Mouse (Mus musculus): ENCODE measurements around the gene Tll2. TPM values are rescaled to one million over a fixed set of nuclear protein-coding genes. Genes with fewer than 3 reads are reported as not detected.

Gene Tll2
- polyA plus RNA-seq, 1 experiment from 2014 or later: not detected

- H3K4me2 ChIP-seq: no peak overlapping the region
- H3K4me1 ChIP-seq (replicated peaks; ENCODE audit: control insufficient read depth, insufficient read depth, low read length): no peaks in the 10 kb centered on the region
- H3K4me3 ChIP-seq (ENCODE audit: low read depth, low read length): no peak overlapping the region
- no peak overlapping the region for H3K9ac ChIP-seq (ENCODE audit: low read depth, low read length)
- H3K27me3 ChIP-seq (replicated peaks; ENCODE audit: control insufficient read depth, insufficient read depth, low read length): peaks cover 11% of the 10 kb centered on the region; the same call in 1 of the 2 replicates
- H3K27ac ChIP-seq (ENCODE audit: low read depth, low read length): no peak overlapping the region
- ATAC-seq (replicated peaks; ENCODE audit: low FRiP score) (no peak), DNase-seq (ENCODE audit: low spot score) (peak; percentile 54)
- no peaks in the 10 kb centered on the region for H3K9me3 ChIP-seq (ENCODE audit: control insufficient read depth, low read length)
- 6% methylated on average over 5 of the region's 5 CpGs for WGBS
- H3K36me3 ChIP-seq (ENCODE audit: control insufficient read depth, insufficient read depth, low read length): no peaks in the 10 kb centered on the region
Observed at GRCm38 (mm10) chr19:41089833-41090232, 116.8 kb downstream of the Tll2 start.

GRCm38 (mm10) chr19:41088491-41088890, 118.1 kb downstream of the Tll2 start:
- Histone ChIP-seq H3K9ac (ENCODE audit: low read depth, low read length) (no peak overlapping the region), H3K4me2 (peak overlapping the region; percentile 49; the same call in 1 of the 2 replicates), H3K9me3 (ENCODE audit: control insufficient read depth, low read length) (no peaks in the 10 kb centered on the region), H3K4me1 (replicated peaks; ENCODE audit: control insufficient read depth, insufficient read depth, low read length) (no peaks in the 10 kb centered on the region), H3K4me3 (ENCODE audit: low read depth, low read length) (no peak overlapping the region), H3K27me3 (replicated peaks; ENCODE audit: control insufficient read depth, insufficient read depth, low read length) (peaks cover 11% of the 10 kb centered on the region; the same call in 1 of the 2 replicates), H3K27ac (ENCODE audit: low read depth, low read length) (no peak overlapping the region), H3K36me3 (ENCODE audit: control insufficient read depth, insufficient read depth, low read length) (no peaks in the 10 kb centered on the region)
- DNase-seq (ENCODE audit: low spot score) (no peak), ATAC-seq (replicated peaks; ENCODE audit: low FRiP score) (no peak)
- 28% methylated on average over 18 of the region's 18 CpGs for WGBS

- Histone ChIP-seq H3K9me3 (ENCODE audit: control insufficient read depth, low read length) (no peaks in the 10 kb centered on the region), H3K27ac (ENCODE audit: low read depth, low read length) (no peak overlapping the region), H3K27me3 (replicated peaks; ENCODE audit: control insufficient read depth, insufficient read depth, low read length) (peaks cover 11% of the 10 kb centered on the region; the same call in 1 of the 2 replicates), H3K9ac (ENCODE audit: low read depth, low read length) (no peak overlapping the region), H3K36me3 (ENCODE audit: control insufficient read depth, insufficient read depth, low read length) (no peaks in the 10 kb centered on the region), H3K4me3 (ENCODE audit: low read depth, low read length) (no peak overlapping the region), H3K4me2 (no peak overlapping the region), H3K4me1 (replicated peaks; ENCODE audit: control insufficient read depth, insufficient read depth, low read length) (no peaks in the 10 kb centered on the region)
- DNase-seq (ENCODE audit: low spot score) (no peak), ATAC-seq (replicated peaks; ENCODE audit: low FRiP score) (no peak)
- 53% methylated on average over 4 of the region's 4 CpGs for WGBS
Observed at GRCm38 (mm10) chr19:41087901-41088300, 118.7 kb downstream of the Tll2 start.

GRCm38 (mm10) chr19:41086700-41087099, 119.9 kb downstream of the Tll2 start:
- Histone ChIP-seq H3K4me1 (replicated peaks; ENCODE audit: control insufficient read depth, insufficient read depth, low read length) (no peaks in the 10 kb centered on the region), H3K27me3 (replicated peaks; ENCODE audit: control insufficient read depth, insufficient read depth, low read length) (peaks cover 11% of the 10 kb centered on the region; the same call in 1 of the 2 replicates), H3K36me3 (ENCODE audit: control insufficient read depth, insufficient read depth, low read length) (no peaks in the 10 kb centered on the region), H3K9ac (ENCODE audit: low read depth, low read length) (no peak overlapping the region), H3K4me3 (ENCODE audit: low read depth, low read length) (no peak overlapping the region), H3K9me3 (ENCODE audit: control insufficient read depth, low read length) (no peaks in the 10 kb centered on the region), H3K4me2 (no peak overlapping the region), H3K27ac (ENCODE audit: low read depth, low read length) (no peak overlapping the region)
- DNase-seq (ENCODE audit: low spot score) (peak; percentile 54), ATAC-seq (replicated peaks; ENCODE audit: low FRiP score) (no peak)
- WGBS: 3% methylated on average over 2 of the region's 2 CpGs

GRCm38 (mm10) chr19:41086289-41086688, 120.3 kb downstream of the Tll2 start:
- no peaks in the 10 kb centered on the region for H3K36me3 ChIP-seq (ENCODE audit: control insufficient read depth, insufficient read depth, low read length)
- H3K4me2 ChIP-seq: no peak overlapping the region
- no peak for ATAC-seq (replicated peaks; ENCODE audit: low FRiP score)
- DNase-seq (ENCODE audit: low spot score): no peak
- H3K27me3 ChIP-seq (replicated peaks; ENCODE audit: control insufficient read depth, insufficient read depth, low read length): peaks cover 11% of the 10 kb centered on the region; the same call in 1 of the 2 replicates
- no peaks in the 10 kb centered on the region for H3K4me1 ChIP-seq (replicated peaks; ENCODE audit: control insufficient read depth, insufficient read depth, low read length)
- H3K27ac ChIP-seq (ENCODE audit: low read depth, low read length): no peak overlapping the region
- no peak overlapping the region for H3K9ac ChIP-seq (ENCODE audit: low read depth, low read length)
- 74% methylated on average over 6 of the region's 6 CpGs for WGBS
- H3K9me3 ChIP-seq (ENCODE audit: control insufficient read depth, low read length): no peaks in the 10 kb centered on the region
- no peak overlapping the region for H3K4me3 ChIP-seq (ENCODE audit: low read depth, low read length)

- Histone ChIP-seq H3K9me3 (ENCODE audit: control insufficient read depth, low read length) (no peaks in the 10 kb centered on the region), H3K9ac (ENCODE audit: low read depth, low read length) (no peak overlapping the region), H3K4me1 (replicated peaks; ENCODE audit: control insufficient read depth, insufficient read depth, low read length) (no peaks in the 10 kb centered on the region), H3K4me2 (no peak overlapping the region), H3K27me3 (replicated peaks; ENCODE audit: control insufficient read depth, insufficient read depth, low read length) (0 out of 2 replicates have a peak, but pooled peaks cover 6% of the 10 kb centered on the region), H3K27ac (ENCODE audit: low read depth, low read length) (no peak overlapping the region), H3K4me3 (ENCODE audit: low read depth, low read length) (no peak overlapping the region), H3K36me3 (ENCODE audit: control insufficient read depth, insufficient read depth, low read length) (no peaks in the 10 kb centered on the region)
- ATAC-seq (replicated peaks; ENCODE audit: low FRiP score) (no peak), DNase-seq (ENCODE audit: low spot score) (no peak)
- WGBS: 76% methylated on average over 14 of the region's 14 CpGs
Observed at GRCm38 (mm10) chr19:41083646-41084045, 123.0 kb downstream of the Tll2 start.

GRCm38 (mm10) chr19:41081589-41081988, 125.0 kb downstream of the Tll2 start:
- Histone ChIP-seq H3K4me2 (no peak overlapping the region), H3K4me1 (replicated peaks; ENCODE audit: control insufficient read depth, insufficient read depth, low read length) (no peaks in the 10 kb centered on the region), H3K4me3 (ENCODE audit: low read depth, low read length) (no peak overlapping the region), H3K9me3 (ENCODE audit: control insufficient read depth, low read length) (no peaks in the 10 kb centered on the region), H3K27ac (ENCODE audit: low read depth, low read length) (no peak overlapping the region), H3K36me3 (ENCODE audit: control insufficient read depth, insufficient read depth, low read length) (no peaks in the 10 kb centered on the region), H3K9ac (ENCODE audit: low read depth, low read length) (no peak overlapping the region), H3K27me3 (replicated peaks; ENCODE audit: control insufficient read depth, insufficient read depth, low read length) (no peaks in the 10 kb centered on the region)
- DNase-seq (ENCODE audit: low spot score) (no peak), ATAC-seq (replicated peaks; ENCODE audit: low FRiP score) (no peak)
- 83% methylated on average over 3 of the region's 3 CpGs for WGBS

GRCm38 (mm10) chr19:41076906-41077305, 129.7 kb downstream of the Tll2 start, which contains the start of gene Opalin:
Gene Opalin, minus strand, starts transcription at chr19:41077113.
- H3K27me3 ChIP-seq (replicated peaks; ENCODE audit: control insufficient read depth, insufficient read depth, low read length): no peaks in the 10 kb centered on the region
- ATAC-seq (replicated peaks; ENCODE audit: low FRiP score): no peak
- H3K4me2 ChIP-seq: no peak within 1 kb of the TSS
- no peak within 1 kb of the TSS for H3K9ac ChIP-seq (ENCODE audit: low read depth, low read length)
- no peak within 1 kb of the TSS for H3K27ac ChIP-seq (ENCODE audit: low read depth, low read length)
- WGBS: 82% methylated on average over 3 of the region's 3 CpGs
- H3K36me3 ChIP-seq (ENCODE audit: control insufficient read depth, insufficient read depth, low read length): no peaks in the 10 kb centered on the region
- DNase-seq (ENCODE audit: low spot score): no peak
- no peaks in the 10 kb centered on the region for H3K4me1 ChIP-seq (replicated peaks; ENCODE audit: control insufficient read depth, insufficient read depth, low read length)
- H3K4me3 ChIP-seq (ENCODE audit: low read depth, low read length): no peak within 1 kb of the TSS
- no peaks in the 10 kb centered on the region for H3K9me3 ChIP-seq (ENCODE audit: control insufficient read depth, low read length)

- H3K36me3 ChIP-seq (ENCODE audit: control insufficient read depth, insufficient read depth, low read length): no peaks in the 10 kb centered on the region
- no peak overlapping the region for H3K9ac ChIP-seq (ENCODE audit: low read depth, low read length)
- no peaks in the 10 kb centered on the region for H3K27me3 ChIP-seq (replicated peaks; ENCODE audit: control insufficient read depth, insufficient read depth, low read length)
- no peak overlapping the region for H3K27ac ChIP-seq (ENCODE audit: low read depth, low read length)
- no peak for ATAC-seq (replicated peaks; ENCODE audit: low FRiP score)
- H3K9me3 ChIP-seq (ENCODE audit: control insufficient read depth, low read length): no peaks in the 10 kb centered on the region
- H3K4me2 ChIP-seq: no peak overlapping the region
- no peak overlapping the region for H3K4me3 ChIP-seq (ENCODE audit: low read depth, low read length)
- no peaks in the 10 kb centered on the region for H3K4me1 ChIP-seq (replicated peaks; ENCODE audit: control insufficient read depth, insufficient read depth, low read length)
- DNase-seq (ENCODE audit: low spot score): no peak
- 81% methylated on average over 14 of the region's 14 CpGs for WGBS
Observed at GRCm38 (mm10) chr19:41073746-41074455, 132.7 kb downstream of the Tll2 start.
